Mouse (Mus musculus) forebrain, embryonic 10.5 days (tissue): ENCODE measurements at regions not wholly inside any gene's neighbourhood (a gene's known extent, or its start where the extent isn't known, plus 50 kb on each side); places are given as distances from the start of the nearest gene placed in this dataset.

Experiments
- DNase-seq: peaks from one replicate; pipeline ENCODE4 v3.0.0-alpha.2; 2017; ENCODE audit warnings: low spot score; ENCODE audit errors: extremely low spot score
- H3K27ac ChIP-seq: fragments of 300-500 bp; sonication (generic); 2 replicates; pipeline ENCODE4 v1.5.1; 2016; ENCODE audit warnings: mild to moderate bottlenecking
- H3K27me3 ChIP-seq: fragments of 300-500 bp; sonication (generic); 2 replicates; pipeline ENCODE4 v1.6.1; 2016; ENCODE audit warnings: mild to moderate bottlenecking; ENCODE audit not compliant: poor library complexity, severe bottlenecking
- H3K36me3 ChIP-seq: fragments of 300-500 bp; sonication (generic); replicated peaks from 2 replicates; pipeline ENCODE4 v1.6.1; 2016; ENCODE audit warnings: mild to moderate bottlenecking, moderate library complexity
- H3K4me1 ChIP-seq: fragments of 300-500 bp; sonication (generic); 2 replicates; pipeline ENCODE4 v1.6.1; 2016
- H3K4me3 ChIP-seq: fragments of 300-500 bp; sonication (generic); 2 replicates; pipeline ENCODE4 v1.5.1; 2016; ENCODE audit warnings: mild to moderate bottlenecking, moderate library complexity
- H3K9me3 ChIP-seq: fragments of 300-500 bp; sonication (generic); 2 replicates; pipeline ENCODE4 v1.6.1; 2016; ENCODE audit warnings: mild to moderate bottlenecking, moderate library complexity
- WGBS: fragments of 180-500 bp; shearing (Covaris S2); methylation state at CpG from one replicate; pipeline ENCODE4 v1.1.7; 2016; 5-methylcytosine and 5-hydroxymethylcytosine counted together

DNA sequence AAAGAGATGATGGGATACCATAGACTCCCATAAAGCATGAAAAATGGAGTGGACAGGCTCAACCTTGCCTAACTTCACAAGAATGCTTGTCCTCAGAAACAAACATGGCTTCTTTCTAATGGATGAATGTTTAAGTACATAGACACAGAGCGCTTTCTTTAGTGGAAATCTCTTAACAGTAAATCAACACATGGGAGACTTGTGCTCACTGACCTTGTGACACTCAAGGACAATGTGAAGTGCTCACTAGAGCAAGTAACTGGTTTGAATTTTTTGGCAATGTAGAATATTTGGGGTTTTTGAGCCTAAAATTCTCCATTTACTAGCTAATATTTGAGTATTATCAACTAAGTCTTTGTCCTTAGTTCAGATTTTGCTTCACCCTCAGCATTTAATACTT is 88.0 kb downstream of the Tent5c start:
- H3K9me3 ChIP-seq, result no peaks in the 10 kb centered on the region
- H3K27me3 ChIP-seq, result no peaks in the 10 kb centered on the region
- no peak overlapping the region for H3K27ac ChIP-seq
- WGBS, result 95% methylated on average over 1 of the region's 1 CpGs
- no peaks in the 10 kb centered on the region for H3K36me3 ChIP-seq
- H3K4me1 ChIP-seq, result no peaks in the 10 kb centered on the region
- DNase-seq, result no peak
- H3K4me3 ChIP-seq, result no peak overlapping the region

DNA sequence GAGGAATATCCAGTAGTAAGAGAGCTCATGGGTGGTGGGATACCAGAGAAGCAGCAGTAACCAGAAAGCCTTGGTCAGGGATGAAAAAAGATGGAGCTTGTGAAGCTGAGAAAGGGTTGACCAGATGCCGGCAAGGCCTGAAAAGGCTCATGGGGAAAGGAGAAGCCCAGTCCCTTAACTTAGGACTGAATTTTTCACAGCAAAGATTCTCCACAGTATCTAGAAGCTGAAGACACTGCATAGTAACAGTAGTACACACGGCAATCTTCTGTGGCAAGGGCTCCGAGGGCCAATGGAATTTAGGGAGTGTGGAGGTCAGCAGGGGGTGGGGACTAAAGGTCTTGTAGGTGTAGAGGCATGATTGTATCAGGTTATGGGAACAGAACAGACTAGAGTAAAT is 91.6 kb downstream of the Tent5c start:
- WGBS, result 91% methylated on average over 3 of the region's 3 CpGs

DNA sequence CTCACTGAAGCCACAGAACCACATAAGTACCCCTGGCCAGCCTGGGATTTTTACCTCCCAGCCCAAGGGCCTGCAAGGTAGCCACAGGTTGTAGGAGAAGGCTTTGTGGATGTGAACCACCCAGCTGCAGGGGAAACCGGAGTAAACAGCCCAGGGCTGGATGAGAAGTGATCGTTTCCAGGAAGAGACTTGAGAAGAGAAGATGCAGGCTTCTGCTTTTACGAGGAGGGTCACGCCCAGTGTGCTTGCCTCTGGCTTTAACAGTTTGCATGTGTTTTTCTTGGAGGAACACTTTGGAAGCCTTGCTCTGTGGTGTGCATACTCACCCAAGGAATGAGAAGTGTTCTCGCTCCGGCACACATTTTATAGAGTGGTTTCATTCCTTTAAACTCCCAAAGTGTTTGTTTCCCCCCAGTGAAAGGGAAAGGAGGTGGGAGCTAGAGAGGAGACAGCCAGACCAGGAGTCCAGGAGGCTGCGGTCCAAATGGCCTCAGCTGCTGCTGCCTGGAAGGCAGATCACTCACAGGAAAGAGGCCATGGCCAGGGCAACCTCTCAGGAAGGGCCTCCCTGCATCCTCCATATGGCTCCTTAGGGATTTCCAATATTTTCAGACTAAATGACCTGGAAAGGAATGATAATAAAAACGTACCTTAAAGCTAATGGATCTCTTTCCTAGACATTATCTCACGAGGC is 94.1 kb downstream of the Tent5c start:
- Histone ChIP-seq H3K4me3 (no peak overlapping the region), H3K27ac (no peak overlapping the region), H3K9me3 (no peaks in the 10 kb centered on the region), H3K27me3 (no peaks in the 10 kb centered on the region), H3K36me3 (no peaks in the 10 kb centered on the region), H3K4me1 (peaks cover 4% of the 10 kb centered on the region; the same call in 1 of the 2 replicates)
- WGBS, result 81% methylated on average over 9 of the region's 9 CpGs
- no peak for DNase-seq

More for the DNA sequence above, 91.6 kb downstream of the Tent5c start:
- no peak overlapping the region for H3K4me3 ChIP-seq
- H3K27ac ChIP-seq, result no peak overlapping the region
- H3K36me3 ChIP-seq, result no peaks in the 10 kb centered on the region
- no peaks in the 10 kb centered on the region for H3K9me3 ChIP-seq
- no peaks in the 10 kb centered on the region for H3K27me3 ChIP-seq
- H3K4me1 ChIP-seq, result peaks cover 4% of the 10 kb centered on the region; the same call in 1 of the 2 replicates
- DNase-seq, result no peak

DNA sequence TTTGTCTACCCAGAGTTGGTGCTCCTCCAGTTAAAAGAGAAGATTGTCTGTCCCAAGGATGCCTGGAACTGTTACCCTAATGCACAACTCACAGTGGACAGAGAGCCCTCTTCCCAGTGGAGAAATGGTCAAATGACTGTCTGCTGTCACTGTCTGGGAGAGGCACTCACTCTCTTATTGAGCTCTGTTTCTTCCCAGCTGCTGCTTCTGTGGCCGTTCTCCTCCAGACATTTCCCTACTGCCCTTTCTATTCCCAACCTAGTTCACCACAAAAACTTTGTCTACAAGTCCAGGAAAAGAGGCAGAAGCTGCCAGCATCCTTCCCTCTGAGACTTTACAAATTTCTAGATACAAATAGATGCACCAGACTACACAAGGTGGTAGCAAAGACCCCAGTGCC is 95.2 kb downstream of the Tent5c start:
- Histone ChIP-seq H3K4me3 (no peak overlapping the region), H3K9me3 (no peaks in the 10 kb centered on the region), H3K27ac (no peak overlapping the region), H3K36me3 (no peaks in the 10 kb centered on the region), H3K4me1 (peaks cover 9% of the 10 kb centered on the region), H3K27me3 (no peaks in the 10 kb centered on the region)
- WGBS, result 88% methylated on average over 1 of the region's 1 CpGs
- DNase-seq, result no peak

DNA sequence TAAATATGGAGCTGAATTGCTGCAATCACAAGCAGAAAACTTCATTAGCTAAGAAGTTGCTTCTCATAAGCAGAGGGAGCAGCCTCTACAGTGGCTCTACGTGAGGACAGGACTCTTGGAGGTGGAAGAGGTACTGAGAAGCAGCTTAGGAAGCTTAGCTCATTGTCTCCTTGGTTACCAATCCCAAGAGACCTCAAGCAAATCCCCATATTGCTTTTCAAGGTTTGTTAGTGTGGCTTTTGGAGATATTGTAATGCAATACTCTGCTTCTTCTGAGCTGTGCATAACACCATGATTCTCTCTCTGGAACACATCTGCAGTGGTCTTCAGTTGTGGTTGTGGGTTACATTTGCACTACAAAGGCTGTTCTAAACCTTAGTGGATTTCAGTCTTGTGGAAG is 106.9 kb downstream of the Tent5c start:
- WGBS, result 63% methylated on average over 1 of the region's 1 CpGs
- no peak for DNase-seq
- no peak overlapping the region for H3K27ac ChIP-seq
- H3K4me3 ChIP-seq, result no peak overlapping the region
- H3K4me1 ChIP-seq, result no peaks in the 10 kb centered on the region
- no peaks in the 10 kb centered on the region for H3K27me3 ChIP-seq
- no peaks in the 10 kb centered on the region for H3K9me3 ChIP-seq
- no peaks in the 10 kb centered on the region for H3K36me3 ChIP-seq

DNA sequence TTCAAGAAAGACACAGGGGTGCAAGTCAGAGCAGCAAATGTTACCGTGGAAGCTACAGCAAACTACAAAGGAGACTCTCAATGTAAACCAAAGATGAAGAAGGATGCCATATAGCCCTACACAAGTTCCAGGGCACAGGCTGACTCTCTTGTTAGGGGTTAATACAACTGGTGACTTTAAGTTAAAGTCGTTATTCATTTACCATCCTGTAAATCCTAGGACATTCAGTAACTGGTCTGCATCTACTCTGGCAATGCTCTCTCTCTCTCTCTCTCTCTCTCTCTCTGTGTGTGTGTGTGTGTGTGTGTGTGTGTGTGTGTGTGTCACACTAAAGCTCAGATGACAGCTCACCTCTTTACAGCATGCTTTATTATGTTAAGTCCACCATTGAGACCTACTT is 107.8 kb downstream of the Tent5c start:
- Histone ChIP-seq H3K36me3 (no peaks in the 10 kb centered on the region), H3K9me3 (no peaks in the 10 kb centered on the region), H3K27me3 (no peaks in the 10 kb centered on the region), H3K27ac (no peak overlapping the region), H3K4me3 (no peak overlapping the region), H3K4me1 (no peaks in the 10 kb centered on the region)
- DNase-seq, result no peak
- WGBS, result 83% methylated on average over 2 of the region's 2 CpGs

DNA sequence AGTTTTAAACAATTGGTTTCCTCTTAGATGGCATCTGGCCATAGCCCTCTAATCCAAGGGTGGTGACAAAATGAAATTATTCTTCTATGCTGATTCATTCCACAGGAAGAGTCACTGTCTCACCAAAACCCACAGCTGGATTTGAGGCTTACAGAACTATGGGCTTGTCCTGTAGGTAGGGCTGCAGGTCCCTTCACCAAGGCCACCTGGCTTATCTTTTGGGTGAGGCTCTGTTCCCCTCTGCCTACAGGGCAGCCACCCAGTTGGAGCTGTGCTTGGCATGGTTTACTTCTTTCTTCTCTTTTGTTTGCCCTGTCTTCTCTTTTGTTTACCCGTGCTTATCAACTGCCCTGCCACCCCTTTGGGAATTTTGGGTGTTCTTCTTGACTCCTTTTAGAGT is 113.0 kb downstream of the Tent5c start:
- Histone ChIP-seq H3K27ac (no peak overlapping the region), H3K9me3 (no peaks in the 10 kb centered on the region), H3K27me3 (no peaks in the 10 kb centered on the region), H3K4me3 (no peak overlapping the region), H3K36me3 (no peaks in the 10 kb centered on the region), H3K4me1 (no peaks in the 10 kb centered on the region)
- no peak for DNase-seq
- 67% methylated on average over 1 of the region's 1 CpGs for WGBS

DNA sequence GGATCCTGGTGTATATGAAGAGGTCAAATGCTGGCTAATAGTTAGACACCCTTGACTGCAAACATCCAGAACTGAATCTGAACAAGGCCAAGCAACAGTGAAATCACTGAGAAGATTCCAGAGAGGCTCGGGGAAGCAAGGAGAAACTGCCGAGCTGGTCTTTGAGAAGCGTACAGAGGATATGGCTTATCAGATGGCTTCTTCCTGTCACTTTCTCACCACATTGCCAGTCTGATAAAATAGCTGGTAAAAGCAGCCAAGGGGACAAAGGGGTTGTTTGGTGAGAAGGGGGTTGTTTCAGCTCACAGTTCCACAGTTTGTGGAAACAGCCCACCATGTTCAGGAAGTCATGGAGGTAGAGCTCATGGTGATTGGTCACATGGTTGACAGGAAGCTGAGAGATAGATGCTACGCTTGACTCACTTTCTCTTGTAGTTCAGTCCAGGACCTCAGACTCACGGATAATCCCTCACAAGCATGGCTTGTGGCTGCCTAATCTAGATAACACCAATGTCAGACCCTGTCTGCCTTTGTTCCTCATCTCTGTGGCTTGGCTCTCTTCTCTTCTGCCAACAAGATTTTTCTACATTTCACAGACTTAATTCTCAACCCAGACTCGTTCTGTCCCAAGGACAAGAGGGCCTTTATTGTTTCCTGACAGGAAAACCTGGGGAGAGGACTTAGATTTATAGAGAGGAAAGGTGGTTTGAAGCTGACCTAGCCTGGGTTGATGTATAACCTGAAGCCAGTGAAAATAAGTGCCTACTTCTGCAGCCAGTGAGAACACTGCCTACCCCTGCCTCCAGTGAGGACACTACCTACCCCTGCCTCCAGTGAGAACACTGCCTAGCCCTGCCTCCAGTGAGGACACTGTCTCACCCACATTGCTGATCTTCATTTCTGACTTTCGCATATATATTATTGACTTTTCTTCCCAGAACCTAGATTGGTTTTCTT is 122.0 kb downstream of the Tent5c start:
- 83% methylated on average over 7 of the region's 7 CpGs for WGBS
- DNase-seq, result no peak
- Histone ChIP-seq H3K9me3 (no peaks in the 10 kb centered on the region), H3K27ac (no peak overlapping the region), H3K36me3 (no peaks in the 10 kb centered on the region), H3K4me1 (no peaks in the 10 kb centered on the region), H3K4me3 (no peak overlapping the region), H3K27me3 (no peaks in the 10 kb centered on the region)

DNA sequence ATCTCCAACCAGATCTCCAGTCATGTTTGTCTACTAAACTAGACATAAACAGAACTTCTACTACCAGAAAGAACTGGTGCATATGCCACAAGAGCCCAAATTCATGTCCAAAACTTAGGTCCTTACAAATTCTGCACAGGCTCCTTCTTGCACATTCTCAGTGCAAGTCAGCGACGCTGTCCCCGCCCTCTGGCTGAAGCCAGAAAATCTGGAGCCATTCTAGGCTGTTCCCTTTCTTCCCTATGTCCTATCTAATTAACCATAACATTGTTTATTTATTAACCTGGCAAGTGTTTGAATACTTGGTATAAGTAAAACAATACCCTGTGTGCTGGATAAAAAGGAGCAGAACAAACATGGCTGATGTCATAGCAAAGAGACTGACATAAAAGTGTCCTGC is 122.7 kb downstream of the Tent5c start:
- DNase-seq, result no peak
- no peaks in the 10 kb centered on the region for H3K27me3 ChIP-seq
- H3K4me3 ChIP-seq, result no peak overlapping the region
- 95% methylated on average over 3 of the region's 3 CpGs for WGBS
- H3K4me1 ChIP-seq, result no peaks in the 10 kb centered on the region
- no peaks in the 10 kb centered on the region for H3K36me3 ChIP-seq
- no peak overlapping the region for H3K27ac ChIP-seq
- H3K9me3 ChIP-seq, result no peaks in the 10 kb centered on the region

DNA sequence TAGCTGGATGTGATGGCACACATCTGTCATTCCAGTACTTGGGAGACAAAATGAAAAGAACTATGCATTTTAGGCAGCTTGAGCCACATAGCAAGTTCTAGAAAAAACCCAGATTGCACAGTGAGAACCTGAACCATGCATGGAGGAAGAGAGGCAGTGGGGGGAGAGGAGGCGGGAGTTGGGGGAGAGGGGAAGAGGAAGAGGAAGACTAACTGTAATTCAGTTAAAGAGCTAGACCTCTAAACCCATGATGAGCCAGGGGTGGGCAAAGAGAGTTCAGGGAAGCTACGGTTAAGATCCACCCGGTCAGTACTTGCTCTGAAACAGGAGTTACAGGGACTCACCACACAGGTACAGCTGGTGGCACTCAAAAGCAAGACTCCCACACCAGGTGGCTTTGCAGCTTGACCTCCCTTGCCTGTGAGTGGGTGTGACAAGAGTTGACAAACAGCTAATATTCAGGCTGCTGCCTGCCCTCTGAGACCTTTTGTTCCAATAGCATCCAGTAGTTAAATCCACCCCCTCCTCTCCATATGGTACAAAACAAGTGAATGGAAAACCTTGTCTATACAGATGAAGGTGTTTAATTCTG is 123.7 kb downstream of the Tent5c start:
- Histone ChIP-seq H3K4me3 (no peak overlapping the region), H3K4me1 (no peaks in the 10 kb centered on the region), H3K9me3 (no peaks in the 10 kb centered on the region), H3K27me3 (no peaks in the 10 kb centered on the region), H3K27ac (no peak overlapping the region), H3K36me3 (no peaks in the 10 kb centered on the region)
- WGBS, result 88% methylated on average over 3 of the region's 3 CpGs
- DNase-seq, result no peak

DNA sequence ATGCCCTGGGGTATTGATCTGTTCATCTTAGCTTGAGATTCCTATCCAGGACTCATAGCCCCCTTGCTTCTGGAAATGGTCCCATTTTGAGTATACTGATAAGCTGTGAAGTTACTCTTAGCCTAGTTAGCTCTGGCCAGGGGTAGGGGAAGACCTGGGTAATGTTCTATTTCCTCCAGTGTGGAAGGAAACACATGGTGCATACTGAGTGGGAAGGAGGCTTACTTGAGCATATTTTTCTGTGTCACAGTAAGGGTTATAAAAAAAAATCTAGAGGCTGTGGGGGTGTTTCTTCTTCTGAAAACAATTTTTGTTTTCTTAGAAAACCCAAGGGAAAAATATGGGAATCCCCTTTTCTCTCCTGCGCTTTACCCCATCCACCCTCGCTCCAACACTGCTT is 124.4 kb downstream of the Tent5c start:
- H3K27me3 ChIP-seq, result no peaks in the 10 kb centered on the region
- no peak overlapping the region for H3K27ac ChIP-seq
- no peak for DNase-seq
- H3K9me3 ChIP-seq, result no peaks in the 10 kb centered on the region
- WGBS, result 90% methylated on average over 2 of the region's 2 CpGs
- H3K36me3 ChIP-seq, result no peaks in the 10 kb centered on the region
- no peaks in the 10 kb centered on the region for H3K4me1 ChIP-seq
- H3K4me3 ChIP-seq, result no peak overlapping the region

DNA sequence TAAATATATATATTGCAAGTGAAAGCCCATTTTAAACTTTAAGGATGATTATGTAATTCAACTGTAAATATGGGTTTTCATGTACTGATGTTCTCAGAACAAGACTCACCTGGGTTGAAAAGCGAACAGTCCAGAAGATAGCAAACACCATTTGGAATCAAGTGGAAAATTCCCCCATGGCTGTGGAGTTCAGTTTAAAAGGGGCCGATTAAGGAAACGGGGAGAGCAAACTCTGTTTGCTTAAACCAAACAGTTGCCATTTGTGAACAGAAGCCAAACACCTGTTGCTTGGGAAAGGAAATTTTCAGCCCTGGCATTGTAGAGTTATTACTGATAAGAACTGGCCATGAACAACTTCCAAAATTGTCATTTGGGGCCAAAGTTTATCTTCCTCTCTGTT is 126.1 kb downstream of the Tent5c start:
- peaks cover 6% of the 10 kb centered on the region; the same call in 1 of the 2 replicates for H3K4me1 ChIP-seq
- H3K9me3 ChIP-seq, result no peaks in the 10 kb centered on the region
- no peak overlapping the region for H3K27ac ChIP-seq
- no peaks in the 10 kb centered on the region for H3K36me3 ChIP-seq
- no peaks in the 10 kb centered on the region for H3K27me3 ChIP-seq
- no peak overlapping the region for H3K4me3 ChIP-seq
- DNase-seq, result no peak
- WGBS, result 91% methylated on average over 3 of the region's 3 CpGs

DNA sequence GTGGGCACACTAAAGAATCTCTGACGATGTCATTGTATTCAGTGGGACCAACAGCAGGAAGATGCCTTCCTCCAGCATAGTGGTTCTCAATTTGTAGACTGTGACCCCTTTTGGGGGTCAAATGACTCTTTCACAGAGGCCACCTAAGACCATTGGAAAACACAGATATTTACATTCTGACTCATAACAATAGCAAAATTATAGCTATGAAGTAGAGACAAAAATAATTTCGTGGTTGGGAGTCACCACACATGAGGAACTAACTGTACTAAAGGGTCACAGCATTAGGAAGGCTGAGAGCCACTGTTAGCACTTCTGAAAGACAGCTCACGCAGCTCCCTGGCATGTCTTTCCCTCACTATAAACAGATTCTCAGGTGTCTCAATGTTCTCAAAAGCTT is 129.1 kb downstream of the Tent5c start:
- 84% methylated on average over 3 of the region's 3 CpGs for WGBS
- no peak for DNase-seq
- no peaks in the 10 kb centered on the region for H3K27me3 ChIP-seq
- no peak overlapping the region for H3K4me3 ChIP-seq
- no peaks in the 10 kb centered on the region for H3K9me3 ChIP-seq
- peaks cover 6% of the 10 kb centered on the region; the same call in 1 of the 2 replicates for H3K4me1 ChIP-seq
- H3K36me3 ChIP-seq, result no peaks in the 10 kb centered on the region
- H3K27ac ChIP-seq, result no peak overlapping the region
